Mouse (Mus musculus) A20 (cell line): ENCODE measurements around the gene Gm128.

ENCODE experiments used
- DNase-seq: peaks from one replicate; pipeline ENCODE4 v3.0.0-alpha.2; 2011; ENCODE audit warnings: low read depth, low spot score

The Gm128 gene

DNA sequence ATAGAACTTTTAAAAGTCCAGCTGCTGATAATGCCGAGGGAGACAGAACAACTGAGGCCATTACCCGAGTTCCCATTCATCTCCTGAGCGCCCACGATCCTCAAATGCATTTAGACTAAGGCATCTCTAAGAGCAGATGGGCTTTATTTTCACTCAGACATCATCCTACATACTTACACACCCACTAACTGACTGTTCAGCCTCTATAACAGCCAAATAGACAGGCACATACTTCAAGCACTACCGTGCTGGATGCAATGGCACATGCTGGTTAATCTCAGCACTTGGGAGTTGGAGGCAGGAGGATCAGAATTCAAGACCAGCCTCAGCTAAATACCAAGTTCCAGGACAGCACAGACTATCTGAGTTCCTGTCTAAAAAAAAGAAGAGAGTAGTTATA is 28.4 kb upstream of the Gm128 start:
- DNase-seq: no peak

DNA sequence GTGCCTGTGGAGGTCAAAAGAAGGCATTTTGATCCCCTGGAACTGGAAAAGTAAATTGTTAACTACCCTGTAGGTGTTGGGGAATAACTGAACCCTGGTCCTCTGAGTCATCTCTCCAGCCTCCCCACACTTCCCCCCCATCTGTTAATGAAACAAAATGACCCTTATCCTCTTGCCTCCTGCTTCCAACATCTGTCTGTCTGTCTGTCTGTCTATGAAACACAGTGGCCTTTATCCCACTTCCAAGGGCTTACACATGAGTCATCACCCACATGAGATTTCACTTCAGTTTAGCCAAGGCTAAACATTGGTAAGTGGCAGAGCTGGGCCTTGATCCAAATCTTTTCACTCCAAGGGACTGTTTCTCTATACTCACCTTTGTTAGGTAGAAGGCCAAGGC is 26.5 kb upstream of the Gm128 start:
- no peak for DNase-seq

DNA sequence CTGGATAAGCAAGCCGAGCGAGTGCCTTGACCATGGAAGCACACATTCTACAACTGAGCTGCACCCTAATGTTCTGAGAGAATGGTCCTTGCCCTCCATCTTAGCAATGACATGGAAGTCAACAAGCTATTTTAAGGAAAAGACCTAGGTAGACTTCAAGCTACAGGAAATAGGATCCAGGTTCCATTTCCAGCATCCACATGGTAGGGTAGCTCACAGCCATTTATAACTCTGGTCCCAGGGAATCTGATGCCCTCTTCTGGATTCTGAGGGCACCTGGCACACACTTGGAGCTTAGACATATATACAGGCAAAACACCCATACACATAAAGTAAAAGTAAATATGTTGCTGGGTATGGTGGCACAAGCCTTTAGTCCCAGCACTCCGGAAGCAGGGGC is 24.7 kb upstream of the Gm128 start:
- DNase-seq: no peak

DNA sequence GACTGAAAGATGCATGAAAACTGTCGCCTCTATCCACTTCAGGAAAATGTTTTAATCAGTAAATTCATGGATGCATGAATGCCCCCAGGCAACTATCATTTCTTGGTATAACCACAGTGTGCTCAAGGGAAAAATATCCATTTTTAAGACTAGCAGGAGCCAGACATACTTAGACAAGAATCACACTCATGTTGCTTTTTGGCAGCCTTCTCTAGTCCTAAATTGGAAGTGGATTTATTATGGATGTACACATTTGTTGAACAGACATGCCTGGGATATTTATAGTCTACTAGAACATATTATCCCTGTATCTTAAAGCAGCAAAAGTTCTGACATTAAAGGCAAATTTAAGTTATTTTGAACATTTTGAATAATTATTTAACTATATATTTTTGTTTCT is 23.3 kb upstream of the Gm128 start:
- no peak for DNase-seq

DNA sequence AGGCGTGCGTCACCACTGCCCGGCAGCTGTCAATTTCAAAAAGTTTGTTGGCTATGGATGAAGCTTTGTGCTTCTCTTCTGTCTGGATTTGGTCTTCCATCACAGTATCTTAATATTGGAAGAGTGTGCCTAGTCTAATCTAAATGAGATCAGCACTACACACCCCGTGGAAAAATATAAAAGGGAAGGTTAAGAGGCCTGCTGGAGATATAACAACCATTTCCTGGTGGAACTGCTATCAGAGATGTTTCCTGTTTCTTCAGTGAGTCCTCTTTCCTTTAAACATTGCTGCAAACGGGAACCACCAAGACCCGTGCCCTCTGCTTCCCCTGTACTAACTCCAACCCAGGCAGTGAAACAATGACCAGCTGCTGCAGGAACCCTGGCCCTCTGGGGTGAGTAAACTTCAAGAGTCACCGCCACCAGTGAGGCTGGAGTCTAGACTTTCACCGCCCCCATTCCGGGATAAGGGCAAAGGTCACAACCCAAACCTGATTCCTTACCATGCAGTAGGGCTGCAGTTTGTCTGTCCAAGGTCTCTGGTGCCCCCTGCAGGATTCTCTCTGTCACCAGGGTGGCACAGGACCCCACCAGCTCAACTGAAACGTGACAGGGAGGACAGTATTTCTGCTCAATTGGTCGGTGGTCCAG is 21.8 kb upstream of the Gm128 start:
- DNase-seq: peak; percentile 68

DNA sequence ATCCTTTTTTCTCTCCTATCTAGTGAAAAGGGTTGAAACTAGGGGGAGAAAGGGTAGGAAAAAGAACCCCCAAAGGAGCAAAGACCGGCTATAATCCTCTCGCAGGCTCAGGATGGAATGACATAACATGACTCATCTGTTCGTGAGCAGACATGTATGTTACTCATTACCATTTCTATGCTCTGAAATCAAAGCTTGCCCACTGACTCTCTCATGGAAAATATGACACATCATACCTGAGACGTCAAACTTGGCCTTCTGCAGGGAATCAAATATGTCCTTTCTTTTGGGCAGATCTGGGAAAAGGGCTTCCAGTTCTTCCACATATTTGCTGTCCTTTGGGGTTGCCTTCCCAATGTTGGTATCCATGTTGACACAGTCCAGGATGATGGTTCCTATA is 20.6 kb upstream of the Gm128 start:
- no peak for DNase-seq

DNA sequence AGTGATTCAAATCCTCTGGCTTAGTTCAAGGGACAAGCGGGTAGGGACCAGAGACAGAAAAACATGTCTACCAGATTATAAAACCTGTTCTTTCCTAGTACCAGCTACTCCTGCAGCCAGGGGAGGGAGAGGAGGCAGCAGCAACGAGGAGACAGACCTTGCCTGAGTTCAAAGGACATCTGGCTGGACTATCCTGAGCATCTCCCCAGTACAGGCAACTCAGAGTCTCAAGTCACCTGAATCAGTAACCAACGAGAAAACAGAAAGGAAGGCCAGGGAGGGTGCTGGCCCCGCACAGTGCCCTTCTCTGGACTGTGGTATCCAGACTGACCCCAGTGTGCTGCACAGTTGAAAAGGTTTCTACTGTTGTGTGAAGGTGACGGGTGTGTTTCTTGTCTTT is 15.5 kb upstream of the Gm128 start:
- no peak for DNase-seq

DNA sequence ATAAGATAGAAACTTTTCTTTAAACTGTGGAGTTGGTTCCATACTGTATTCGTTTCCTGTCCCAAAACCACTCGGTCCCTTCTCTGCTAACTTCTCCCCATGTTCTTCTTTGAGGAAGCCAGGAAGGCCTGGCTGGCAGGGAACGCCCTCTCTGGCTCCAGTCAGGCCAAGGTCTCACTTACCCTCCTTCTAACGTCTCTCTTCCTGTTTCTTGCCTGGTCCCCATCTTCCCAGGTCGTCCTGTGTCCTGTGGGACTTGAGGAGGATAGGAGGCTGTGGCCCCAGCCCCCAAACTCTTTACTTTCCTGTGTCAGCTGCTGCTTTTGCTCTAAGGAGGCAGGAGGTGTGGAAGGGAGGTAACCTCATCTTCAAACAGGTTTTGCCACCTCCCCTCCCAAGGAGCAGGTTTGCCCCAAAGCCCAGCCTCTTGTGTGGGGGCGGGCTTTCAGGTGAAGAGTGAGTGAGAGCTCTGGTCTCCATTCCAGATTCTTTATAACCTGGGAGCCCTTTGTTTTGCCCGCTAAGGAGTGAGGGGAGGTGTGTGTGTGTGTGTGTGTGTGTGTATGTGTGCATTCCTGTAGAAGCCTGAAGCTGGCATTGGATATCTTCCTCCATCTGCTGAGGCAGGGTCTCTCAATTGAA is 9.5 kb upstream of the Gm128 start, which contains the start of gene Bnipl:
Bnipl (minus strand) TSS at position 411 of the 642 bp plus-strand sequence.
- DNase-seq: no peak

DNA sequence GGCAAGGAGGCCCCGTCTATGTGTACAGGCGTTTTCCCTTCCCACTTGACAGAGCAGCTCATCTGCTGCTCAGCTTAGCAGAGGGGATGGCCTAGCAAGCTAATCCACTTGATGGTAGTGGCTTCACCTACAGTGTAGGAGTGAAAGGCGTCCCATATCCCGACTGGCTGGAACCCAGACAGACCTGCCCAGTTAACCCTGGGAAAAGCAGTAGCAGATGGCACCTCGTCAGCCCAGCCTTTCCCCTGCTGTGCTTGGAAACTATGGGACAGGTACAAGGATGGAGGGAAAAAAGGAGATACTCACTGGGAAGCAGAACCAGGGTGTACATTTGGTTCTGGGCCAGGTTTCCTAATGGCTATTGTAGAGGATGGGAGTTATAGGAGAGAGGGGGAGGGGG is 9.0 kb upstream of the Gm128 start:
- no peak for DNase-seq

DNA sequence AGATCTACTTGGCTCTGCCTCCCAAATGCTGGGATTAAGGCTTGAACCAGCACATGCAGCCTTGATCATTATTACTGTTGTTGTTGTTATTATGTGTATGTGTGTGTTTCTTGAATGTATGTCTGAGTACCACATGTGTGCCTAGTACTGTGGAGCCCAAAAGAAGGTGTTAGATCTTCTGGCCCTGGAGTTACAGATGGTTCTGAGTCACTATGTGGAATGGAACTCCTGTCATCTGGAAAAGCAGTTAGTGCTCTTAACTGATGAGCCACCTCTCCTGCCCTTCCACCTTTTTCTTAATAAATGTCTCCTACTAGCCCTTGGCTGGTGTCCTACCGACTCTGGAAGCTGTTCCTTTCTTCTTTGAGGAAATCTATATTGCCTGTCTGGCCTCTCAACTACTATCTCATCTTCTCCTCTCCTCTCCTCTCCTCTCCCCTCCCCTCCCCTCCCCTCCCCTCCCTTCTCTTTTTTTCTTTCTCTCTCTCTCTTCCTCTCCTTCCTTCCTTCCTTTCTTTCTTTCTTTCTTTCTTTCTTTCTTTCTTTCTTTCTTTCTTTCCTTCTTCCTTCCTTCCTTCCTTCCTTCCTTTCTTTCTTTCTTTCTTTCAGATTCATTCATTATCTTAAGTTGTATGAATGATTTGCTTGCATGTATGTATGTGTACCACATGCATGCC is 6.4 kb upstream of the Gm128 start:
- DNase-seq: no peak

DNA sequence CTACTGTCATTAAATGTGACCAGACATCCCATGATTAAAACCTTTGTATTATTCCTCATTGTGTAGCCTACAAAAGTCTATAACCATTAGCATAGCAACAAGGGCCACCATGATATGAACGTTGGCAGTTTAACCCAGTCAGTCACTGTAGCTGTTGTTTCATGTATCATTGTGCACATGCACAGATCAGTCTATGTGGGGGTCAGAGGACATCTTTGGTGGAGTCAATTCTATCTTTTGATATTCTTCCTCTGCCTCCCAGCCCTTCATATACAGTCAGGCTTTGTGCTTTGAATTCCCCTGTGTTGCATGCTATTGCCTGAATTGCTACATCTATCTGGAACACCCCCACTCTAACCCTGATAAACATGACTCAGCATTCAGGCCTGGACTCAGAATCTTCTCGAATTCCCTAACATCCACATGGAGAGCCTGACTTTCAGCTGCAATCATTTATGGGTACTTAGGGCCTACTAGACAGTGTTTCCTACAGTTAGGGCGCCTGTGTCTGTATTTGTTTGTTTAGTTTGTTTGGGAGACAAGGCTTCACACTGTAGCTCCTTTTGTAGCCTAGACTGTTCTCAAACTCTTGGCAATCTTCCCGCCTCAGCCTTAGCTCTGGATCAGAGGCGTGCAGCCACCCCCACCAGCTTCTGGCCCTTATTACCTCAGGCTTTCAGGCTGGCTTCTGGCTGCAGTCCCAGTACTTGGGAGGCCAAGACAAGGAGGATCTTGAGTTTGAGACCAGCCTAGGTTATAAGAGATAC is 5.2 kb upstream of the Gm128 start:
- DNase-seq: no peak

DNA sequence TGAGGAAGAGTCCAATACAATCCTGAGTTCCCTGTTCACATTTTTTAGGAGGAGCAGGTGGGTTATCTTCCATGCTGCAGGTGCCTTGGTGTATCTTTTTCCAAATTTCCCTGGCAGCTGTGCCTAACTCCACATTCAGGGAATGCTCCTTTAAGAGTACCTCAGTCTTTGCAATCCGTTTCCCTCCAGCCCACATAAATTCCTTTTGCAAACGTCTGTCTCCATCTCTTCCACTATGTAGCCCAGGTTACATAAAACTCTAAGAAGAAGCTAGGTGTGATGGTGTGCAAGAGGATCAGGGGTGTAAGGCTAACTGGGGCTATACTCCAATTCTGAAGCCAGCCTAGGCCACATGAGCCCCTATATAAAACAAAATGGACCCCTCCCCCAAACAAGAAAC is 1.7 kb upstream of the Gm128 start:
- DNase-seq: no peak

DNA sequence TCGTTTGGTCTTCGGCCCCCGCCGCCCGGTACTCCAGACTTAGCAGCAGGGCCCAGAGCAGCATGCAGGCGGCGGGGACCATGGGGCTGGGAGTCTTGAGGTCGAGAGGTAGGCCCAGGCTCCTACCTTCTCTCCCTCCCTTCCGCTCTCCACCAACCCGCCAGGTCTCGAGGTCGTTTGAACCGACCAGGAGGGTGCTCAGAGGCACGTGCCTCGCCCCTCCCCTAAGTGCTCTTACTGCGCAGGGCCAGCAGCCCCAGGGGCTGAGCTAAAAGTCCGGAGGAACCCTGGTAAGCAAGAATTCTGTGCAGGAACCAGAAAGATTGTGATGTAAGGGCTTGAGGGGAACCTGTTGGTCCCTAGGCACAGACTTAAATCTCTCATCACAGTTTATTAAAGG is 498 bp downstream of the Gm128 start:
- DNase-seq: no peak

DNA sequence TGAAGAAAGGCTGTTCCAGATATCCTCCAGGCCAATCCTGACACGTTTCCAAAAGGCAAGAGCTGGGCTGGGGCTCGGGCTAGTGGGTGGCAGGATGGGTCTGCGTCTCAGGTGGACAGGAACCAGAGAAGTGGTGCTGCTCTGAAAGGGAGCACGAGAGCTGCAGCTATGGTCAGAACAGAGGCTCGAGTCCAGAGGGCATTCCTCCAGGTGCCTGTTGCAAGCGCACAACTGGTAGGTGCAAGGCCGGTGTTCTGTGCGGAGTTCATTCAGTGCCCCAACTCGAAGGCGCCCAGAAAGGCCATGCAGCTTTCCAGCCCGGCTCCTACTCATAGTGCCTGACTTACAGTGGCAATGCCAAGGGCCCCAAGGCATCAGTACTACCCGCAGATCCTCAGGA is 1.4 kb downstream of the Gm128 start:
- DNase-seq: no peak

DNA sequence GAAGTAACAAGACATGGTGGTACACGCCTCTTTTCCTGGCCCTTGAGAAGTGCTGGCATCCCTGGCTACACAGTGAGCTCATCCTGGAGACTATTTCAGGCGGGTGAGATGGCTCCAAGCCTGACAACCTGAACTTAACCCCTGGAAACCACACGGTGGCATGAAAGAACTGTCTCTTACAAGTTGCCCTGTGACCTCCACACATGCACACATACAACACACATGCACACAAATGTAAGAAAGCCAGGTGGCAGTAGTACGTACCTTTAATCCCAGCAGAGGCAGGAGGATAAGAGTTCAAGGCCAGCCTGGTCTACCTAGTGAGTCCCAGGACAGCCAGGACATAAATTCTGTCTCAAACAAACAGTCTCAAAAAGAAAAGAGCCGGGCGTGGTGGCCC is 2.4 kb downstream of the Gm128 start:
- DNase-seq: peak; percentile 33

DNA sequence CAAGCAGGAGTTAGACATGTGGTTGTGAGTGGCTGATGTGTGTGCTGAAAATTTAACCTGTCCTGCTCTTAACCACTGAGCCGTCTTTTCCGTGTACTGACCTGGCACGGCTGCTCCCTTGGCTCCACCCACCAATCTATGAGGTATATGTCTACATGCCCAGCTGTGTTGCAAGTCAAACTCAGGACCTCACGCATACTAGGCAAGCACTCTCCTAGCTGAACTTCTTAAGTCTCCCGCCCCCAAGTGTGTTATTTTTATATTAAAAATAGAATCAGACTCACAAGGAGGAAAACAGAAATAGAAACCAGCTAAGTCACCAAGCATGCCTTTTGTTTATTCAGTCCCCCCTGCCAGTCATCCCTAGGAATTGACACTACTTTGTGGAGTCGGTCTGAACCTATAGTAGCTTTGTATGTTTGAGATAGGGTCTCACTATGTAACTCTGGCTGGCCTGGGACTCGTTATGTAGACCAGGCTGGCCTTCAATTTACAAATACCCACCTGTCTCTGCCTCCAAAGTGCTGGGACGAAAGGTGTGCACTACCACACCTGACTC is 3.8 kb downstream of the Gm128 start:
- no peak for DNase-seq

DNA sequence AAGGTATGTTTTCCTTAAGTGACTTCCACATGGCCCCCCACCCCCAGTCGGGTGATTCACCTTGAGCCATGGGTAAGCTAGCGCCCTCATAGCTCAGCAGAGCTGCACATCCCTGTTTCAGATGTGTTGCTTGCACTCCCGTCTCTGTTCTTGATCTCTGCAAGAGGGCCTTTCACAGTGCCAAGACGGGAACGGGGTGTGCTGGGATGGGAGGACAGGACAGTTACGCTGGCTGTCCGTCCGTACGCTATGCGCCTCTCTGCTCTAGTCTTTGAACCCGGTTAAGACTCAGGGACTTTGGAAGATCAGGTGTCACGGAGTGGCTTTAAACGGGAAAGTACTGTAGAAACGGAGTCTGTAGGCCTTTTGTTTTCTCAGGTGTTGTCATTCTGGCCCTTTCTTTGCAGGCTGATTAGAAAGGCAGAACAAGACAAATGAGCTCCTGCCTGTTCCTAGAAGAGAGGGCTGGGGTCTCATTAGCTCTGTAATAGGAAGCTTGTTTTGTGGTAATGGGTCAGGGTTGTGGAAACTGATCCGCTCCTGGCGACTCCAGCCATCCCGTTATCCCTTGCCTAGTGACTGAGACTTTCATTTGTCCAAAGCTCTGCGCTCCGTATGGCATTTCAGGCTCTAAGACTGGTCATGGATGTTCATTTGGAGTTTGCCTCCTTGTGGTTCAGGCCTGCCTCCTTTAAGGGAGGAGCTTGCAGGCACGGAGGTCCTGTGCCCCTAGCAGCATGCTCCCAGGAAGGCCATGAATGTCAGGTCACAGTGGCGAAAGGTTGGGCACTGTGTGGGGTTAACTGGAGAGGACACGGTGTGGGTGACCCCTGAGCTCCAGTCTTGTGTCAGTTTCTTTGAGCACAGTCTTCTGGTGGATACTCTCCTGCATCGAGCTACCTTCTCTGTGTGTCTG is 5.8 kb downstream of the Gm128 start:
- DNase-seq: no peak

DNA sequence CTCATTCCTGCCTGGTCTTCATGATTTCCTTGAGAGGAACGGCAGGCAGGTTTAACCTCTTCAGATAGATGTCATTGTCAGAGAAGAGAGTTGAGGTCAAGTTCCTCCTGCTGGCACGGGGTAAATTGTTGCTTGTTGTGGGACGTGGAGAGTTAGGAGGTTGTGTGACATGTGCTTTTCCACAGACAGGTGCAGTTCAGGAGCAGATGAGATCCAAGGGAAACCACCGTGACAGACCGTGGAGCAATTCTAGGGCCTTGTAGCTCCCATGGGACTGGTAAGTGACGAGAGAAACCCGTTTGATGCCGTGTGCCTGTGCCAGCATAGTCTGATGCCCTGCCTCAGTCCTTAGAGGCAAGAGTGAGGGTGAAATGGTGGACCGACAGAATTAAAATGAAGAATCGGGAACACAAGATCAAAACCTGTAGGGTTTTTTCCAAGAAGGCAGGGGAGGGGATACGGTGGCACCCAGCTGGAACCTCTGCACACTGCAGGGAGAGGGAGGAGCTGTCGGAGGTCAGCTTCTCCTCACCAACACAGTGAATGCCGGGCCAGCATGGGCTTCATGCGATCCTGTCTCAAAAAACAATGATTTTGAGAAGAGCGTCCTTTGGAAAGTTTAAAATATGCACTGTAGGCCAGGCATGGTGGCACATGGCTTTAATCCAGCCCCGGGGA is 8.0 kb downstream of the Gm128 start:
- DNase-seq: no peak

DNA sequence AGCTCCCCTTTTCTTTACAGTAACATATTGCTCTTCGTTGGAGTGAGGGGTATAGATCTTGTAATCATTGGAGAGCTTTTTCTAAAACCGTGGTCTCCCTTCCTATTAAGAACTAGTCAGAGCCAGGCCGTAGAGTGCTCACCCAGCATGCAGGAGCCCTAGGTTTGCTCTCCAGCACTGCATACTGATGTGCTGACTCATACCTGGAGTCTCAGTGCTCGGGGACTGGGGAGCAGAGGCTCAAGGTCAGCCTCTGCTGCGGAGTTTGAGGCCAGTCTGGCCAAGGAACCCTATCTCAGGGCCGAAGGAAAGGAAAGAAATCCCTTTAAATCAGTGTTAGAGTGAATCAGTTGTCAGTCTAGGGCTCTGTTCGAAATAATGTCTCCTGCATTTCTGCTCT is 8.6 kb downstream of the Gm128 start:
- DNase-seq: no peak
